Mouse (Mus musculus): ENCODE results near the gene Nos1.

Nos1 gene

GRCm38 (mm10) chr5:117899361-117899760 lies 118.5 kb downstream of the Nos1 start:
- DNase-seq, result no peak

GRCm38 (mm10) chr5:117900921-117901705 lies 120.3 kb downstream of the Nos1 start:
- DNase-seq, result no peak

GRCm38 (mm10) chr5:117903534-117903933 lies 122.7 kb downstream of the Nos1 start:
- DNase-seq, result no peak

DNA sequence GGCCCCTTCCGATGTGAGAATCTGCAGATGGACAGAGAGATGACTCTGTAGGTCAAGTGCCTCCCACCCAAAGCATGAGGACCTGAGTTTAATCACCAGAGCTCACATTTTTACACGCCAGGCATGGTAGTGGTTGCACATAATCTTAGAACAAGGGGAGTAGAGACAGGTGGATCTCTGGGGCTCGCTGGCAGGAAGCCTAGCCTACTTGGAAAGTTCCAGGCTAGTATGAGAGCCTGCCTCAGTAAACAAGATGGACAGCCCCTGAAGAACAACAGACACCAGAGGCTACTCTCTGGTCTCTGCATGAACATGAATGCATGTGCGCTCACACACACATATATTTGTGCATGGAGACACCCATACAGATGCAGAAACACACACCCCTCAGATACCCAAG lies 124.9 kb downstream of the Nos1 start:
- DNase-seq, result no peak

DNA sequence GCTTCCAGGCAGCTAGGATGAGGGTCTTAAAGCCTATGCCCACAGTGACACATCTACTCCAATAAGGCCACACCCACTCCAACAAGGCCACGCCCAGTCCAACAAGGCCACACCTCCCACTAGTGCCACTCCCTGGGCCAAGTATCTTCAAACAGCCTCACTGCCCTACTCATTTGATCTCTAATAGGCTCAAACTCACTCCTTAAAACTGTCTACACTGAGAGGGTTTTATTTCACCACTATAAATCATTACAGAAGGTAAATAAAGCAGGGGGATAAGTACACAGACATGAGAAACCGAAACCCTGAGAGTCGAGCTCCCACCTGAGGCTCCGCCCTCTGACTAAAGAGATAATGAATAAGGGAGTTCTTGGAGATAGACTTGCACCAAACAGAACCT lies 128.7 kb downstream of the Nos1 start:
- no peak for DNase-seq

- DNase-seq, result no peak
Measured at GRCm38 (mm10) chr5:117916349-117916748, 135.5 kb downstream of the Nos1 start.

DNA sequence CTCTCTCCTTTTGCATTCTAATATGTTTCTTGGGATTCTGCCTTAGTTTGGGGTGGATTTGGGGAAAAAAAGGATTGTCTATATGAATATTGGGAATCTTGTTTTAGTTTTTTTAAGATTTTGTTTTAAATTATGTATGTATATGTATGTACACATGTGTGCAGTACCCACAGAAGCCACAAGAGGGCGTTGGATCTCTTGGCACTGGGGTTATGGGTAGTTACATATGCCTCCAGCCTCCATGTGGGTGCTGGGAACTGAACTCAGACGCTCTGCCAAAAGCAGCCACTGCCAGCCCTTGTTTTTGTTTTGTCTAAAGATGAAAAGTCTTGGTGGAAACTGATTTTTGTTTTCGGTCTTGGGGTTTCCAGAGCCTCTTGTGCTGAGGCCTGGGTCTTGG lies 136.1 kb downstream of the Nos1 start:
- no peak for DNase-seq

DNA sequence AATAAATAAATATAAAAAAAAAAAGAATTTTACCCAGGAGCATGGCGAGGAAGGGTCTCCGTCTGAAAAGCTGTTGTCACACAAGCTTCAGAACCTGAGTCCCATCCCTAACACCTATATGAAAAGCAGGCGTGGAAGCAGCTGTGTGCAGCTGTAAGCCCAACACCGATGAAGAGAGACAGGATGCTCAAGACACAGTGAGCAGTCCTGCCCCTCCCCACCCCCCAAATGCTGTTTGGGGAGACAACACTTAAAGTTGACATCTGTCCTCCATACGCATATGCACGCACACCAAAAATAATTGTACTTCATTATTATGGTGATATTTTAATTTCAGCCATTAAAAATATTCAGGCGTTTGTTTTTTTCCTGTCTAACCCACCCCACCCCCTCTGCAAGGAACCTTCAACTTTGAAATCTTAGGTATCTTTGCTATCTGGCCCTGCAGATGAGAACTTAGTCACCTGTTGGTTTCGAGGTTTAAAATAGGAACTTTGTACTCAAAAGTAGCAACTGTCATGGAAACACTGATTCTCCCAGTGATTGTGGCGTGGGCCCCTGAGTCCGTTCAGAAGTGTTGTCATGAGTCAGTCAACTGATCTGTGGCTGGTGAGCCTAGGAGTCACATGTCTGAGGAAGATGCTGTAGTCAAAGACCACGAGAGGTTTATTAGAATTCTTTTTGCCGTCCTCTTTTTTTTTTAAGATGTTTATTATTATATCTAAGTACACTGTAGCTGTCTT lies 141.1 kb downstream of the Nos1 start:
- DNase-seq, result no peak

DNA sequence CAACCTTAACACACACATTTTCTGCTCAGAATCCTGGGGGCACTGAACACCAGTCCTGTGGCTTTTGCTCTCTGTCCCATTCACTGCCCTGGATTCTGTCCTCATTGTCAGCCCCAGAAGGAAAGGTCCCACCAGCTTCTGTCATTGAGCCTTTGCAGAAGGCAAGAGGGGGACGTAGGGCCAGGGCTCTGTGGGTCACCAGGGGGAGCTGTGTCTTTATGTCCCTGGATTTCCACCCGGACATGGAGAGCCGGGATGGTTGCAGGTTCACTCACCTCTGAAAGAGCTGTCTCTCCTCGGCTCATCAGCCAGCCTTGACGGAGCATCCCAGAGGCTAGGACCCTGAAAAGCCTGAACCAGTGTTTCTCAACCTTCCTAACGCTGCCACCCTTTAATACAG lies 142.9 kb downstream of the Nos1 start:
- no peak for DNase-seq

DNA sequence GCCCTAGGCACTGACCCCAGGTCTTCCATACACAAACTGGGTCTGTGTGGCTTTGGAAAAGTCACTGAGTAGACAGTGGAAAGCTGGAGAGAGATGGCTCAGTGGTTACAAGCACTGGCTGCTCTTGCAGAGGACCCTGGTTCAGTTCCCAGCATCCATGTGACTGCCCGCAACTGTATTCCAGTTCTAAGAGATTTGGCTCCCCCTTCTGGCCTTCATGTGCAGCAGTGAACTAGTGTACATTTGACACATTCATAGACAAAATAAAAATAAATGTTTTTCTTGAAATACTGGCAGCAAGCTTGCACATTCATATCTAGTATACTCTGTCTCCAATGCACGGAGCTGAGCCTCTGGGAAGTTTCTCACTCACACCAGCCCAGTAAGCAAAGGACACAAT lies 147.7 kb downstream of the Nos1 start:
- DNase-seq, result no peak

DNA sequence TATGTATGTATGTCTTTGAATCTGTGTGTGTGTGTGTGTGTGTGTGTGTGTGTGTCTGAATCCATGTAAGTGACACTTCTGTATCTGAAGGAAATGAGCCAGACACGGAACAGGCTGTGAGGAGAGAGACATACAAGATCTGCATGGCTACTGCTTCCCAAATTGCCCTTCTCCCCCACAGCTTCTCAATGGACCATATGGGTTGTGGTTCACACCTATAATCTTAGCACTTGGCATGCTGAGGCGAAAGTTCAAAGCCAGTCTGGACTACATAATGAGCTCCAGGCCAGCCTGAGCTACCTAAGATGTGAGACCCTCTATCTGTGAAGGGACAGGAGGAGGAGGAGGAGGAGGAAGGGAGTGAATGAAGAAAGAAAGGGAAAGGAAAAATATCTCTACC lies 151.4 kb downstream of the Nos1 start:
- DNase-seq, result no peak

DNA sequence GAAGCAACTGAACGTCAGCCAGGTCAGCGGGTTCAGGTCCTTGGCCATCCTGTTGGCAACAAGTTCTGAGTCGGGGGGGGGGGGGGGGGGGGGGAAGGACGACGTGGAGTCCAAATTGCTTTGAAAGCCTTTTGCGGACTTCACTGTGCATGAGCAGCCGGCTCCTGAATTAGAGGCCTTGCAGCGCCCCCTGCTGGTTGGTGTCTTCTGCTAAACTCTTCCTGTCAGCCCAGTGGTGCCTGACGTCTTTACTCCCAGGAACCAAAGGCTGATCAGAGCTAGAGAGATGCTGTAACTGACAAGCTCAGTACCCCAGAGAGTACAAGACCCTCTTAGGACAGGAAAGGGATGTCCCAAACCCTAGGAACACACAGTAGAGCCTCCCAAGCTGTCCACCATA lies 152.0 kb downstream of the Nos1 start:
- DNase-seq, result peak; percentile 79

- no peak for DNase-seq
Measured at GRCm38 (mm10) chr5:117936346-117936745, 155.5 kb downstream of the Nos1 start.

GRCm38 (mm10) chr5:117937186-117937585 lies 156.4 kb downstream of the Nos1 start:
- no peak for DNase-seq

GRCm38 (mm10) chr5:117938182-117938581 lies 157.3 kb downstream of the Nos1 start:
- DNase-seq, result peak; percentile 75

GRCm38 (mm10) chr5:117939402-117939801 lies 158.6 kb downstream of the Nos1 start:
- no peak for DNase-seq

DNA sequence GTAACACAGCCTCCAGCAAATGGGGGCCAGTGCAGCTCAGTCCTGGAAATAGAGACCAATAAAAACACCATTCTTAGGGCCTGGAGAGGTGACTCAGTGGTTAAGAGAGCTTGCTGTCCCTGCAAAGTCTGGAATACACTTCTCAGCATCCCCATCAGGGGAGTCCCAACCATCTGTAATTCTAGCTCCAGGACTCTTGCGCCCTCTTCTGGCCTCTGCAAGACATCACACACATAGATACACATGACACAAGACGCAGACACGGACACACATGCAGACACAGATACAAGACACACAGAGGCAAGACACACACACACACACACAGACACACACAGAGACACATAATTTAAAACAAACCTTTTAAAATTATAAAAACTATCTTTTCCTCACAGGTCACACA lies 160.7 kb downstream of the Nos1 start:
- DNase-seq, result no peak

DNA sequence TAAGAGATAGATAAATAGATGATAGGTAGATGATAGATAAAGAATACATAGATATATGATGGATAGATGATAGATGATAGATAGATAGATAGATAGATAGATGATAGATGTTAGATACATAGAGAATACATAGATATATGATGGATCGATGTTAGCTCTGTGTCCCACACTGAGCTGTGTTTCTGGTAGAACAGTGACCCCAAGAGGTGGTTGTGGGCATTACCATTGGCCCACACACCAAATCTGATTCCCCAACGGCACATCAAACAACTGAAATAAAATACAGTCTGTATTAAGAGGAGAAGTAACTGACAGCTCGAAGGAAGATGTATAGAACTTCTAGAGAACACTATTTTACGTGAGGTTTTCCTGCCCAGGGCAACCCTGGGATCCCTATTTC lies 165.8 kb downstream of the Nos1 start:
- no peak for DNase-seq

DNA sequence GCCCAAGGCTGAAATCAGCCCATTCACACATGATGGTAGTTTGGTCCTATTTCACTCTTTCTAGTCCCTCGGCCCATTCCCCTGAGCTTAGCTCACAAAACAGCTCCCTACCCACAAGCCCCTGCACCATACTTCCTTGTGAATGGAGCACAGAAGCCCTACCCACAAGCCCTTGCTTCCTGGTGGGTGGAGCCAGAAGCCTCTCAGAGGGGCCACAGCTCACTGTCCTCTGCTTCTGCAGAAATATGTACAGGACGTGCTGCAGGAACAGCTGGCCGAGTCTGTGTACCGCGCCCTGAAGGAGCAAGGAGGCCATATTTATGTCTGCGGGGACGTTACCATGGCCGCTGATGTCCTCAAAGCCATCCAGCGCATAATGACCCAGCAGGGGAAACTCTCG lies 168.6 kb downstream of the Nos1 start:
- DNase-seq, result no peak

GRCm38 (mm10) chr5:117953893-117954292 lies 173.1 kb downstream of the Nos1 start:
- DNase-seq, result no peak

DNA sequence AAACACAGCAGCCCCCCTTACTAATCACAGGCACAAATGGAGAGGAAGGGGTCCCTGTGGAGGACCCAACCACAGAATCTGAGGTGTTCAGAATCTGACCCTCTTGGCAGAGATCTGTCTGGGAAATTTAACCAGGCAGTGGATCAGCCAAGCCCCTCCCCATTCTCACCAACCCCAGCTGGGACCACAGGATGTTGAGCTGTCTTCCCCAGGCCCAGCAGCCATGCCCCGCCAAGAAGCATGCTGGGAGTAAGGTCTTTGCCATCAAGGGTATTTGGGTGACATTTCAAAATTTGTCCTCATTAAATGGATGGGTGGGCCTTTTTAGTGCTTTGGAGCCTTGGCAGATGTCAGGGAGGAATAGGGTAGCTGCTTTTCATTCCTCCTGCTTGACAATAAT lies 173.6 kb downstream of the Nos1 start:
- DNase-seq, result no peak

- DNase-seq, result no peak
Measured at GRCm38 (mm10) chr5:117955675-117956420, 175.0 kb downstream of the Nos1 start.

- no peak for DNase-seq
Measured at GRCm38 (mm10) chr5:117964750-117965149, 183.9 kb downstream of the Nos1 start.

DNA sequence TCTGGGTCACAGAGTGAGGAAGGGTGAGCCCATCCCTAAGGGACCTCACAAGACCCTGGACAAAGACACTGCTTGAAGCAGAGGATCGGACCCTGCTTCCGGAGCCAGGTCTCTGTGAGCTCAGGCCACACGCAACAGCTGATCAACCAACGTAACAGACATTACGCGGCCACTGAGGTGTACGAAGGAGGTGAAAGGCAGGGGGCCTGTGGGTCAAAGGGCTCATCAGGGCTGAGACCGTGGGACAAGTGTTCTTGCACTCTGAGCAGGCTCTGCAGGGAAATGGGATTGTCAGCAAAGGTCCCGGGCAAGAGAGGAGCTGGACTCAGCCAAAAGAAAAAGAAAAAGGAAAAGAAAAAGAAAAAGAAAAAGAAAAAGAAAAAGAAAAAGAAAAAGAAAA lies 186.1 kb downstream of the Nos1 start:
- DNase-seq, result no peak
